Mouse (Mus musculus): Measurements from ENCODE around the gene Gm4756.
A peak's percentile ranks its signal among the peaks of the same experiment; 100 is the strongest.
"Not testable (repeated sequence)": the region's sequence is repeated elsewhere in the genome, so short reads cannot be mapped to it uniquely, and the experiment has no call there.

Gm4756 gene

GRCm38 (mm10) chr12:72649611-72650330 lies at the start of gene Gm4756:
Gene Gm4756, minus strand, starts transcription at chr12:72649661.
- no peak for DNase-seq (ENCODE audit: extremely low spot score, low spot score)

- no peak for DNase-seq (ENCODE audit: extremely low spot score, low spot score)
These were observed 45.5 kb upstream of the Gm4756 start for GRCm38 (mm10) chr12:72694901-72695463.

DNA sequence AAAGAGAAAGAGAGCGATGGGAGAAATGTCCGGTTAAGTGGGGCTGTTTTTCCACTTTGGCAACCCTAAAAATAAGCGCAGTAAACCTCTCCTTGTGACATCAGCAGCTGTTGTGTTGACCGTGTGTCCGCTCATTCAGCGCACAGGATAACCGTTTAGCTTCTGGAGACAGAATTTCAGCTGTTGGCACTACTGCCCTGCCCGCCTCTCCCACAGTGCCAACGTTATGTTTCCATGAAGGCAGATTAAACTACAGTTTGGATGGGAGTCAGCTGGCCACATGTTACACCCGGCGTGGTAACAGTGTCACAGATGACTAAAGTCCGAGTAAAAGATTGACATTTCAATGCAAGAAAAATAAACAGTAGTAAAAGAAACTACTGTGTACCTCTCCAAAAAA lies 45.0 kb upstream of the Gm4756 start:
- no peak for DNase-seq (ENCODE audit: extremely low spot score, low spot score)

DNA sequence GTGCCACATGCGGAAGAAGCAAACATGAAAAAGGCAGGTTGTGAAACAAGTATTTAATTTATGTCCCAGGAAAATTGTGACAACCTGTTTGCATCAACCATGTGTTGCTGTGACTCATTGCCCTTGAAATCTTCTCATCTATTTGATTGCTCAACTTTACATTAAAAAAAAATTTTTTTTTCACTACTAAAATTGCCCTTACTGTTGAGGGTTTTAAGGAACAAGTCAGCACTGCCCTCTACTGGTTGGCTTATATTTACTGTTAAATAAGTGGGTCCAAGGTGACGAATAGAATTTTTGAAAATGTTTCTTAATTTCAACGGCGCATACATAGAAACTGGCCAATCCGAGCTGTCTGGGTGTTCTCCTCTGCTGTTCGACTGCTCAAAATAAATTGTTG lies 44.4 kb upstream of the Gm4756 start:
- no peak for DNase-seq (ENCODE audit: extremely low spot score, low spot score)

DNA sequence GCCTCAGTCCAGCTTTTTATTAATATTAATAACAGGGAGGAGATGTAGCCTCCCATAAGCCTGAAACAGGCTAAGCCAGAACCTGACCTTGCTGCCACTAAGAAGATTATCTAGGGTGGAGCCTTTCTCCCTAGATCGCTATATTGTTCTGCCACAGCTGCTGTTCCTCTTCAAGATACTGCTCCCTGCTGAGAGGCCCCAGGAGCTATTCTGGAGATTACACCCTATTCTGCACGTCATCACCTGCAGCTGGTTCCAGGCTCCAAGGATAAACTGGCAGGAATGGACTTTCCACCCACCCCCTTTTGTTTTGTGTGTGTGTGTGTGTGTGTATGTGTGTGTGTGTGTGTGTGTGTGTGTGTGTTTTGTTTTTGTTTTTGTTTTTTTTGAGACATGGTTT lies 38.8 kb upstream of the Gm4756 start:
- not testable (repeated sequence) for DNase-seq (ENCODE audit: extremely low spot score, low spot score)

DNA sequence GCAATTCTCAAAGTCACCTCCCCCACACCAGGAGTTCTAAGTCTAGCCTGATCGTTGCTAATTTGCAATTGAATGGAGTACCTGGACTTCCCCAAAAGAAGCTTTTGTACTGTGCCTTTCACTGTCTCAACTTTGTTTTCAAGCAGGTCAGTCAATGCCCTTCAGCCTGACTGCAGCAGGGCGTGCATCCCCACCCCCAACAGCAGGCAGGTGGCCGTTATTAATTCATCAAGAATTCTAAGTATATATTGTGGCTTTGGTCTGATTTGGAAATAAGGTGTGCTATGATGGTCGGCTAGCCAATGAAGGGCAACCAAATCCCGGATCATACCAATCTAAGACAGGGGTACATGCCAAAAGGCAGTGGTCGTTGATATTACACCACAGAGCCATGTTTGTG lies 38.3 kb upstream of the Gm4756 start:
- DNase-seq (ENCODE audit: extremely low spot score, low spot score), result not testable (repeated sequence)

GRCm38 (mm10) chr12:72686566-72686965 lies 37.1 kb upstream of the Gm4756 start:
- DNase-seq (ENCODE audit: extremely low spot score, low spot score), result not testable (repeated sequence)

DNA sequence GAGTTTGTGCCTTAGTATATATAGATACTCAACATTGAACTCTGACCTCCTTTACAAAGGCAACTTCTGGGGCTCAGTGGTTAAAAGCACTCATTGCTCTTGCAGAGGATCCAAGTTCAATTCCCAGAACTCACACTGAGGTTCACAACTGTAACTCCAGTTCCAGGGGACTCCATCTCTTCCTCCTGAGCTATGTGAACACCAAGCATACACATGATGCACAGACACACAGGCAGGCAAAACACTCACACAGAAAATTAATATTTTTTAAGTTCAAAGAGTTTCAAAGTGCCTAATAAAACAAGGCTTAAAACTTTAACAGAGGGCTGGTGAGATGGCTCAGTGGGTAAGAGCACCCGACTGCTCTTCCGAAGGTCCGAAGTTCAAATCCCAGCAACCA lies 34.2 kb upstream of the Gm4756 start:
- no peak for DNase-seq (ENCODE audit: extremely low spot score, low spot score)

DNA sequence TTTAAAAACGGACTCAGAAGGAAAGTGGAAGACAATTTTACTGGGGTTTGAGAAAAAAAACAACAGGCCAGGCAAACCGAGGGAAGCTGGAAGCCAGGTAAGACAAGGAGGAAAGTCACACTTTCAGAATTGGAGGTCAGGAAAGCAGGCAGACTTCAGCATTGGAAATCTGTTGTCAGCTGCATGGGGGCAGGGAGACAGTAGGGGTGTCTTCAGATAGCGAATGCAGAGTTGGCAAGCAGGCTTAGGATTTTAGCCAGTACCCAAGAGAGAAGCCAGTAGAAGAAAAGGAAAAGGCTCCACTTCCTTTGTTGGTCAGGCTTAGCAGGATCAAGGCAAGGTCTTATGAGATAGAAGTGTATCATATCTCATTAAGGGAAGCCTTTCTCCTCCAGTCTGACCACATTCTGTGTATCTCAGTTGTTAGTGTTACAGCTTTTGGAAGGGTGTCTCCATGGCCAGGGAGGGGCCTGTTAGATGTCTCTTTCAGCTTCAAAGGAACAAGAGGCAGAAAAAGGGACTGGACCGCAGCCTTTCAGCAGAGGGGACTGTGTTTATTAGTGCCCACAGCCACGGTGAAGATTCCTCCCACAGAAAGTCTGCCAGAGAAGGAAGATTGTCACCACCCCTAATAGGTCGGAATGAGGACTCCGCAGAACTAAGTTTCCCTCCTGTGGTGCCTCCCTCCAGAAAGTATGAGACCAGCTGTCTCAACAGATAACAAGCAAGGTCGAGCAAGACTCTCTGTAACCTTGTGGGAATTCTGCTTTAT lies 33.2 kb upstream of the Gm4756 start:
- no peak for DNase-seq (ENCODE audit: extremely low spot score, low spot score)

DNA sequence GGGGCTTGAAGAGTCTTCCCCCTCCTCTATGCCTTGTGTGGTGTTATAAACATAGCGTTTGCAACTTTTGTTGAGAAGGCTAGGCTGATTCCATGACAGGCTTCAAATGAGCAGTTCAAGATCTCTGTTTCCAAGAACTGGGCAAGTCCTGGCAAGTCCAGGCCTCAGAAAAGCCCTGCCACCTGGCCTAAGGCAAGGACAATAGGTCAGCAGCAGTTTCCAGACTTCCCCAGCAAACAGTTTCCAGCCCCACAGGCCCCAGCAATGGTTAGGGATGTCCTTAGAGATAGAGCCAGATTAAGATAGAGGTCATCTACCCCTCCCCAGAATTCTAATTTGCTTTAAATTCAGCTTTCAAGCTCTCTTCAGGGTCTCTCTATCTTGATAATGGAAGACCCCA lies 32.5 kb upstream of the Gm4756 start:
- DNase-seq (ENCODE audit: extremely low spot score, low spot score), result no peak

DNA sequence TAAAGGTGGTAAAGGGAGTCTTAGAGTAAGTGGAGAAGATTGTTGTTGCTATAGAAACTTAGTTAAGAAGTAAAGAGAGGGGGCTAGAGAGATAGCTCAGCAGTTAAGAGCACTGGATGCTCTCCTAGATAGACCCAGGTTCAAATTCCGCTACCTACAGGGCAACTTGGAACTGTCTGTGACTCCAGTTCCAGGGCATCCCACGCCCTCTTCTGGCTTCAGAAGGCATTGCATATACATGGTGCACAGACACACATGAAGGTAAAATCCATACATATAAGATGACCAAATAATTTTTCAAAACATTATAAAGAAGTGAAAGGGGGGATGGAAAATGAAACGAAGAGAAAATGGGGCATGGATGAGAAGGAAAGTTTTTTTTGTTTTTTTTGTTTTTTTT lies 30.2 kb upstream of the Gm4756 start:
- DNase-seq (ENCODE audit: extremely low spot score, low spot score), result no peak

- no peak for DNase-seq (ENCODE audit: extremely low spot score, low spot score)
These were observed 25.4 kb upstream of the Gm4756 start for GRCm38 (mm10) chr12:72674820-72675219.

- no peak for DNase-seq (ENCODE audit: extremely low spot score, low spot score)
These were observed 24.8 kb upstream of the Gm4756 start for GRCm38 (mm10) chr12:72674079-72674797.

GRCm38 (mm10) chr12:72671516-72672135 lies 22.2 kb upstream of the Gm4756 start:
- DNase-seq (ENCODE audit: extremely low spot score, low spot score), result no peak

GRCm38 (mm10) chr12:72670921-72671320 lies 21.5 kb upstream of the Gm4756 start:
- no peak for DNase-seq (ENCODE audit: extremely low spot score, low spot score)

GRCm38 (mm10) chr12:72667868-72668469 lies 18.5 kb upstream of the Gm4756 start:
- no peak for DNase-seq (ENCODE audit: extremely low spot score, low spot score)

- DNase-seq (ENCODE audit: extremely low spot score, low spot score), result no peak
These were observed 16.6 kb upstream of the Gm4756 start for GRCm38 (mm10) chr12:72666015-72666414.

DNA sequence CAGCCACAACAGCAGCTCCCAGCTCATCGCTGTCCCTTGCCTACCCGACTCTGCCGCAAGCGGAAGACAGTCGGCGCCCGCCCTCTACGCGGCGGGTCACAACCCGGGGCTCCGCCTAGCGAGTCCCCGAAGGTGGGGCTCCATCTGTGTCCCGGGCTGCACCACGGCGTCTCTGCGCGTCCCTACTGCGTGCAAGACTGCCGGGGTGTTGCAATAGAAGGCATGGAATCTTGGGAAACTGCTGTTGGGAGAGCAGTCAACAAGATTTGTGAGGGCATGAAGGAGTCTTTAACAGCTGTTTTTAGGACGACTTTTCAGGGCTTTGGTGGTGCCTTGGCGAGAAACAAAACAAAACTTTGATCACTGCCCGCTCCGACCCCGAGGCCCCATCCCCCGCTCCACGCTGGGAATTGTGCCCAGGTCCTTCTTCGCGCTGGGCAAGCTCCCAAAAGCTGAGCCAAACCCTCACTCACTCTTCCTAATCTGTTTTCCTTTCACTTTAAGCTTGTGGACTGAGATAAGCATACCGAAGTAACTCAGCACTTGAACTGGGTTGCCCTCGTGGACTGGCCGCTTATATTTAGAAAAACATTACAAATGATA lies 15.4 kb upstream of the Gm4756 start, which contains the start of gene Dhrs7:
Gene Dhrs7 (minus strand): TSS at position 175 of the 603 bp plus-strand sequence.
- peak; percentile 78 for DNase-seq (ENCODE audit: extremely low spot score, low spot score)

- DNase-seq (ENCODE audit: extremely low spot score, low spot score), result no peak
These were observed 14.7 kb upstream of the Gm4756 start for GRCm38 (mm10) chr12:72664020-72664734.

DNA sequence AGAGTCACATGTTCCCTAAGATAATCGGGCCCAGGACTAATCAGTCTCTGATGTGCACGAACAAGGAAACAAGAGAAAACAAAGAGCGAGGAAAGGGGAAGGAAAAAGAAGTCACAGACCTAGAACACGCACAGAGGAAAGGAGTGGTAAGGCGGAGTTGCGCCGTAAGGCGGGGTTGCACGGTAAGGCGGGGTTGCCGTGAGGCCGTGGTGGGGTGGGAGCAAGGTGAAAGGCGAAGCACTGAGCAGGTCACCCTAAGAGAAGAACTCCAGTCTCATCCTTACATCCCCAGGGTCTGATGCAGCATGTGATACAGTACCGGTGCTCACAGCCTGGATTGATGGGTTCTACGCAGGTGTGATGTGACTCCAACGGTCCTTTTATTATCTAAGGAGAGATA lies 6.3 kb upstream of the Gm4756 start:
- no peak for DNase-seq (ENCODE audit: extremely low spot score, low spot score)
